Mouse (Mus musculus) ES-CJ7 (cell line): ENCODE measurements around the gene Gm47955.
"Not testable (repeated sequence)": the region's sequence is repeated elsewhere in the genome, so short reads cannot be mapped to it uniquely, and the experiment has no call there.

ENCODE experiments used
- DNase-seq: peaks from one replicate; pipeline ENCODE4 v3.0.0; 2011; ENCODE audit warnings: low read depth, low spot score

Gm47955 gene

GRCm38 (mm10) chr1:82959870-82960385 lies at the start of gene Gm47955:
TSS of gene Gm47955 (plus strand) at chr1:82960286.
- DNase-seq, result peak; percentile 76

- peak; percentile 48 for DNase-seq
Observed at GRCm38 (mm10) chr1:82913025-82913424, 47.1 kb upstream of the Gm47955 start, which contains the start of gene A030005L19Rik. TSS of gene A030005L19Rik (plus strand) at chr1:82913325.

GRCm38 (mm10) chr1:82913434-82913833 lies 46.7 kb upstream of the Gm47955 start:
- not testable (repeated sequence) for DNase-seq

GRCm38 (mm10) chr1:82924650-82925049 lies 35.4 kb upstream of the Gm47955 start, which contains the start of gene A030014E15Rik:
TSS of gene A030014E15Rik (plus strand) at chr1:82924917.
- DNase-seq, result peak; percentile 31

GRCm38 (mm10) chr1:82930558-82930957 lies 29.5 kb upstream of the Gm47955 start:
- not testable (repeated sequence) for DNase-seq

- DNase-seq, result not testable (repeated sequence)
Observed at GRCm38 (mm10) chr1:82931326-82931725, 28.8 kb upstream of the Gm47955 start, which contains the start of gene Gm6217. TSS of gene Gm6217 (minus strand) at chr1:82931399.

GRCm38 (mm10) chr1:82938666-82939065 lies 21.4 kb upstream of the Gm47955 start:
- no peak for DNase-seq

GRCm38 (mm10) chr1:82942505-82942904 lies 17.6 kb upstream of the Gm47955 start:
- DNase-seq, result not testable (repeated sequence)

- not testable (repeated sequence) for DNase-seq
Observed at GRCm38 (mm10) chr1:82943295-82943694, 16.8 kb upstream of the Gm47955 start, which contains the start of gene A030003K21Rik. TSS of gene A030003K21Rik (minus strand) at chr1:82943388.

- DNase-seq, result not testable (repeated sequence)
Observed at GRCm38 (mm10) chr1:82946029-82946428, 14.1 kb upstream of the Gm47955 start.

- peak; percentile 59 for DNase-seq
Observed at GRCm38 (mm10) chr1:82948601-82949000, 11.5 kb upstream of the Gm47955 start.

- DNase-seq, result not testable (repeated sequence)
Observed at GRCm38 (mm10) chr1:82955913-82956312, 4.2 kb upstream of the Gm47955 start, which contains the start of gene Gm7544. TSS of gene Gm7544 (minus strand) at chr1:82956013.

- DNase-seq, result no peak
Observed at GRCm38 (mm10) chr1:82966413-82966812, 6.3 kb downstream of the Gm47955 start.

- no peak for DNase-seq
Observed at GRCm38 (mm10) chr1:82972046-82972445, 12.0 kb downstream of the Gm47955 start.

- DNase-seq, result no peak
Observed at GRCm38 (mm10) chr1:82973244-82973643, 13.2 kb downstream of the Gm47955 start.

- DNase-seq, result no peak
Observed at GRCm38 (mm10) chr1:82973901-82974300, 13.8 kb downstream of the Gm47955 start.

GRCm38 (mm10) chr1:82974342-82974741 lies 14.3 kb downstream of the Gm47955 start:
- DNase-seq, result no peak

- no peak for DNase-seq
Observed at GRCm38 (mm10) chr1:82975750-82976149, 15.7 kb downstream of the Gm47955 start.

- no peak for DNase-seq
Observed at GRCm38 (mm10) chr1:82977840-82978239, 17.8 kb downstream of the Gm47955 start.

GRCm38 (mm10) chr1:82986738-82987137 lies 26.7 kb downstream of the Gm47955 start:
- no peak for DNase-seq

GRCm38 (mm10) chr1:82987530-82988198 lies 27.6 kb downstream of the Gm47955 start:
- peak; percentile 73 for DNase-seq

- no peak for DNase-seq
Observed at GRCm38 (mm10) chr1:82991062-82991461, 31.0 kb downstream of the Gm47955 start.

GRCm38 (mm10) chr1:82991596-82991995 lies 31.5 kb downstream of the Gm47955 start:
- DNase-seq, result no peak
